Mouse (Mus musculus): ENCODE measurements around the gene Anapc4. TPM values are rescaled to one million over a fixed set of nuclear protein-coding genes. Genes with fewer than 3 reads are reported as not detected.

Gene Anapc4
- total and polyA plus RNA-seq, 2 experiments from 2014 or later = 45.8 to 73.8 TPM

DNA sequence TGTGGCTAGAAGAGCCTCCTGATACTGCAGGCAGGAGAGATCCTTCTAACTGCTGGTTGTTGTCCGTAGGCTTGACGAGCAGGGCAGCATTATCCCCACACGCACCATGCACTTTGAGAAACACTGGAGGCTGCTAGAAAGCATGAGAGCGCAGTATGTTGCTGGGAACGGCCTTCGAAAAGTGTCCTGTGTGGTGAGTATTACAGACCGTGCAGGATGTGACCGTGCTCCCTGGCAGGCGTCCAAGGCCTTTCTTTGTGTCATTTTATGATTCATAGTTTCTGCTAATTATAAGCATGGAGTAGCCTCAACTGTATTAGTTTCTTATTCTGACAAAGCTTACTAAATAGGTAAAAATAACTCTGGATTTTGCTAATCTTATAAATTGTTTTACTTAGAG is 32.0 kb downstream of the Anapc4 start:
- no peak for DNase-seq (ENCODE audit: low spot score)
- no peak for ATAC-seq
- no peaks in the 10 kb centered on the region for H3K4me1 ChIP-seq (ENCODE audit: insufficient read depth, low read length)
- 46% methylated on average over 9 of the region's 9 CpGs for WGBS
- H3K27ac ChIP-seq = no peak overlapping the region
- H3K4me2 ChIP-seq (ENCODE audit: low read depth, low read length) = no peak overlapping the region
- no peak overlapping the region for H3K9ac ChIP-seq (replicated peaks; ENCODE audit: low read length)
- H3K36me3 ChIP-seq (ENCODE audit: insufficient read depth, low read length) = peaks cover 56% of the 10 kb centered on the region
- H3K4me3 ChIP-seq (ENCODE audit: low read length) = no peak overlapping the region
- TF ChIP-seq CTCF (IDR thresholded peaks at IDR 0.05; ENCODE audit: low read depth) = no peak
- no peaks in the 10 kb centered on the region for H3K9me3 ChIP-seq (ENCODE audit: low read length)
- no peaks in the 10 kb centered on the region for H3K27me3 ChIP-seq (ENCODE audit: insufficient read depth, low read length)

DNA sequence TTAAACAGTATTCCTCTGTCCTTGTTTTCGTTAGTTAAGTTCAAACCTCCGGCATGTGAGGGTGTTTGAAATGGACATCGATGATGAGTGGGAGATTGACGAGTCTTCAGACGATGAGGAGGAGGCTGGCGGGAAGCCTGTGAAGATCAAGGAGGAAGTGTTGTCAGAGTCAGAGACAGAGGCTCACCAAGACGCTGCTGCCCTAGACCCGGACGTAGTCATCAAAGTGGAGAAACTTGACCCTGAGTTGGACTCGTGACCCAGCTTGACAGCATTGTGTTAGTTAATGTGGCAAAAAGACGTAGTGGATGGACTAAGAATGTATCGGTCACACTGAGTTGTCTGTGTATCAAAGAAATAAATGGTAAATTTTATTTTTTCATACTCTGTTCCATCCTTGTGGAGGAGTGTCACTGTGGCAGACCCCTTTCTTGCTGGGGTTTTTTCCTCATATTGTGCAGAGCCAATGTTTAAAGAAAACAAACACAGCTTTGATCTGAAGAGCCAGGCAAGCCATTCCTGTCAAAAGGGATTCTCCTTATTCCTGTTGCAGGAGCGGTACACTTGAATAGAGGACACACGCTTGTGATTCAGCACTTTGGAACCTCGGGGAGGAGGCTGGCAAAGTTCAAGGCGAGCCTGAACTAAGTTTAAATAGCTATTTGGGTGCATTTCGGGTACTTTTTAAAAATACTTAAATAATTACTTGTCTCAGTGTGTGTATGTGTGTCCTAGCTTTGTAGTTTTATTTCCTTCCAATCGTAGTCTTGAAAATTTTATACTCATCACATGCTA is 32.7 kb downstream of the Anapc4 start:
- DNase-seq (ENCODE audit: low spot score) = no peak
- Histone ChIP-seq H3K4me1 (ENCODE audit: insufficient read depth, low read length) (no peaks in the 10 kb centered on the region), H3K27ac (no peak overlapping the region), H3K27me3 (ENCODE audit: insufficient read depth, low read length) (no peaks in the 10 kb centered on the region), H3K4me2 (ENCODE audit: low read depth, low read length) (no peak overlapping the region), H3K4me3 (ENCODE audit: low read length) (no peak overlapping the region), H3K36me3 (ENCODE audit: insufficient read depth, low read length) (peaks cover 48% of the 10 kb centered on the region), H3K9me3 (ENCODE audit: low read length) (no peaks in the 10 kb centered on the region), H3K9ac (replicated peaks; ENCODE audit: low read length) (no peak overlapping the region)
- WGBS = 79% methylated on average over 18 of the region's 18 CpGs
- ATAC-seq = no peak
- TF ChIP-seq CTCF (IDR thresholded peaks at IDR 0.05; ENCODE audit: low read depth) = no peak

GRCm38 (mm10) chr5:52868918-52869703 is 35.3 kb downstream of the Anapc4 start:
- no peaks in the 10 kb centered on the region for H3K27me3 ChIP-seq (ENCODE audit: insufficient read depth, low read length)
- DNase-seq (ENCODE audit: low spot score) (peak; percentile 11), ATAC-seq (no peak)
- no peak overlapping the region for H3K9ac ChIP-seq (replicated peaks; ENCODE audit: low read length)
- no peak overlapping the region for H3K27ac ChIP-seq
- no peaks in the 10 kb centered on the region for H3K4me1 ChIP-seq (ENCODE audit: insufficient read depth, low read length)
- TF ChIP-seq CTCF (IDR thresholded peaks at IDR 0.05; ENCODE audit: low read depth) = no peak
- H3K4me3 ChIP-seq (ENCODE audit: low read length) = no peak overlapping the region
- peaks cover 34% of the 10 kb centered on the region; the same call in 1 of the 2 replicates for H3K36me3 ChIP-seq (ENCODE audit: insufficient read depth, low read length)
- H3K9me3 ChIP-seq (ENCODE audit: low read length) = no peaks in the 10 kb centered on the region
- no peak overlapping the region for H3K4me2 ChIP-seq (ENCODE audit: low read depth, low read length)
- WGBS = 72% methylated on average over 12 of the region's 12 CpGs

- Histone ChIP-seq H3K9me3 (ENCODE audit: low read length) (no peaks in the 10 kb centered on the region), H3K4me2 (ENCODE audit: low read depth, low read length) (no peak overlapping the region), H3K27ac (no peak overlapping the region), H3K4me1 (ENCODE audit: insufficient read depth, low read length) (no peaks in the 10 kb centered on the region), H3K36me3 (ENCODE audit: insufficient read depth, low read length) (peaks cover 21% of the 10 kb centered on the region; the same call in 1 of the 2 replicates), H3K27me3 (ENCODE audit: insufficient read depth, low read length) (no peaks in the 10 kb centered on the region), H3K4me3 (ENCODE audit: low read length) (no peak overlapping the region), H3K9ac (replicated peaks; ENCODE audit: low read length) (no peak overlapping the region)
- DNase-seq (ENCODE audit: low spot score) = no peak
- 30% methylated on average over 1 of the region's 1 CpGs for WGBS
- TF ChIP-seq CTCF (IDR thresholded peaks at IDR 0.05; ENCODE audit: low read depth) = no peak
- no peak for ATAC-seq
Measured at GRCm38 (mm10) chr5:52871461-52871860, 37.6 kb downstream of the Anapc4 start.

- no peaks in the 10 kb centered on the region for H3K4me1 ChIP-seq (ENCODE audit: insufficient read depth, low read length)
- ATAC-seq (no peak), DNase-seq (ENCODE audit: low spot score) (no peak)
- H3K27ac ChIP-seq = no peak overlapping the region
- no peak overlapping the region for H3K9ac ChIP-seq (replicated peaks; ENCODE audit: low read length)
- H3K9me3 ChIP-seq (ENCODE audit: low read length) = no peaks in the 10 kb centered on the region
- 88% methylated on average over 13 of the region's 13 CpGs for WGBS
- peaks cover 17% of the 10 kb centered on the region; the same call in 1 of the 2 replicates for H3K36me3 ChIP-seq (ENCODE audit: insufficient read depth, low read length)
- no peak for TF ChIP-seq CTCF (IDR thresholded peaks at IDR 0.05; ENCODE audit: low read depth)
- no peak overlapping the region for H3K4me3 ChIP-seq (ENCODE audit: low read length)
- no peak overlapping the region for H3K4me2 ChIP-seq (ENCODE audit: low read depth, low read length)
- H3K27me3 ChIP-seq (ENCODE audit: insufficient read depth, low read length) = no peaks in the 10 kb centered on the region
Measured at GRCm38 (mm10) chr5:52871986-52872385, 38.2 kb downstream of the Anapc4 start.

- ATAC-seq = peak; percentile 78; the same call in 1 of the 2 replicates
- Histone ChIP-seq H3K27me3 (ENCODE audit: insufficient read depth, low read length) (no peaks in the 10 kb centered on the region), H3K4me1 (ENCODE audit: insufficient read depth, low read length) (no peaks in the 10 kb centered on the region), H3K9ac (replicated peaks; ENCODE audit: low read length) (no peak overlapping the region), H3K9me3 (ENCODE audit: low read length) (no peaks in the 10 kb centered on the region), H3K4me3 (ENCODE audit: low read length) (no peak overlapping the region), H3K27ac (no peak overlapping the region), H3K36me3 (ENCODE audit: insufficient read depth, low read length) (no peaks in the 10 kb centered on the region), H3K4me2 (ENCODE audit: low read depth, low read length) (no peak overlapping the region)
- peak; percentile 86 for DNase-seq (ENCODE audit: low spot score)
- peak; percentile 76 for TF ChIP-seq CTCF (IDR thresholded peaks at IDR 0.05; ENCODE audit: low read depth)
- WGBS = 8% methylated on average over 8 of the region's 14 CpGs
Measured at GRCm38 (mm10) chr5:52878847-52879246, 45.0 kb downstream of the Anapc4 start.
